Mouse (Mus musculus): ENCODE results near the gene Spns2. TPM values are rescaled to one million over a fixed set of nuclear protein-coding genes. Genes with fewer than 3 reads are reported as not detected.

The Spns2 gene
- polyA plus RNA-seq, 1 experiment from 2014 or later, result 19.8 TPM

- H3K9me3 ChIP-seq (ENCODE audit: control insufficient read depth), result no peaks in the 10 kb centered on the region
- H3K27ac ChIP-seq (ENCODE audit: low read depth, low read length), result peak overlapping the region; percentile 3; the same call in 1 of the 2 replicates
- peaks cover 16% of the 10 kb centered on the region; the same call in 1 of the 2 replicates for H3K36me3 ChIP-seq (ENCODE audit: control insufficient read depth, insufficient read depth)
- no peak for TF ChIP-seq CTCF (IDR thresholded peaks at IDR 0.05; ENCODE audit: low read depth)
- WGBS, result 64% methylated on average over 3 of the region's 3 CpGs
- no peak overlapping the region for H3K4me3 ChIP-seq (ENCODE audit: low read depth, low read length)
- no peak overlapping the region for H3K9ac ChIP-seq (ENCODE audit: low read depth, low read length)
- no peak for ATAC-seq
- no peaks in the 10 kb centered on the region for H3K4me1 ChIP-seq (replicated peaks; ENCODE audit: control insufficient read depth, insufficient read depth, low read length)
- H3K4me2 ChIP-seq (replicated peaks; ENCODE audit: low read depth), result no peak overlapping the region
- H3K27me3 ChIP-seq (replicated peaks; ENCODE audit: control insufficient read depth, insufficient read depth, low read length), result no peaks in the 10 kb centered on the region
These were observed 31.2 kb downstream of the Spns2 start for GRCm38 (mm10) chr11:72458502-72458901.

- Histone ChIP-seq H3K4me2 (replicated peaks; ENCODE audit: low read depth) (no peak overlapping the region), H3K36me3 (ENCODE audit: control insufficient read depth, insufficient read depth) (peaks cover 17% of the 10 kb centered on the region; the same call in 1 of the 2 replicates), H3K4me3 (ENCODE audit: low read depth, low read length) (no peak overlapping the region), H3K27ac (ENCODE audit: low read depth, low read length) (0 out of 2 replicates have a peak overlapping the region, but pooled peaks have one; percentile 3), H3K4me1 (replicated peaks; ENCODE audit: control insufficient read depth, insufficient read depth, low read length) (no peaks in the 10 kb centered on the region), H3K9me3 (ENCODE audit: control insufficient read depth) (no peaks in the 10 kb centered on the region), H3K27me3 (replicated peaks; ENCODE audit: control insufficient read depth, insufficient read depth, low read length) (no peaks in the 10 kb centered on the region), H3K9ac (ENCODE audit: low read depth, low read length) (no peak overlapping the region)
- ATAC-seq, result peak; percentile 32
- no peak for TF ChIP-seq CTCF (IDR thresholded peaks at IDR 0.05; ENCODE audit: low read depth)
- WGBS, result 52% methylated on average over 12 of the region's 12 CpGs
These were observed 31.7 kb downstream of the Spns2 start for GRCm38 (mm10) chr11:72457995-72458496.

- H3K4me1 ChIP-seq (replicated peaks; ENCODE audit: control insufficient read depth, insufficient read depth, low read length), result no peaks in the 10 kb centered on the region
- H3K9ac ChIP-seq (ENCODE audit: low read depth, low read length), result no peak overlapping the region
- ATAC-seq, result no peak
- no peak for TF ChIP-seq CTCF (IDR thresholded peaks at IDR 0.05; ENCODE audit: low read depth)
- no peak overlapping the region for H3K27ac ChIP-seq (ENCODE audit: low read depth, low read length)
- WGBS, result 72% methylated on average over 5 of the region's 5 CpGs
- no peaks in the 10 kb centered on the region for H3K27me3 ChIP-seq (replicated peaks; ENCODE audit: control insufficient read depth, insufficient read depth, low read length)
- no peak overlapping the region for H3K4me2 ChIP-seq (replicated peaks; ENCODE audit: low read depth)
- H3K36me3 ChIP-seq (ENCODE audit: control insufficient read depth, insufficient read depth), result peaks cover 36% of the 10 kb centered on the region
- H3K9me3 ChIP-seq (ENCODE audit: control insufficient read depth), result no peaks in the 10 kb centered on the region
- H3K4me3 ChIP-seq (ENCODE audit: low read depth, low read length), result no peak overlapping the region
These were observed 34.0 kb downstream of the Spns2 start for GRCm38 (mm10) chr11:72455694-72456093.

- 61% methylated on average over 15 of the region's 15 CpGs for WGBS
- no peak for TF ChIP-seq CTCF (IDR thresholded peaks at IDR 0.05; ENCODE audit: low read depth)
- Histone ChIP-seq H3K9me3 (ENCODE audit: control insufficient read depth) (no peaks in the 10 kb centered on the region), H3K27ac (ENCODE audit: low read depth, low read length) (no peak overlapping the region), H3K4me2 (replicated peaks; ENCODE audit: low read depth) (no peak overlapping the region), H3K36me3 (ENCODE audit: control insufficient read depth, insufficient read depth) (peaks cover 55% of the 10 kb centered on the region), H3K4me3 (ENCODE audit: low read depth, low read length) (no peak overlapping the region), H3K27me3 (replicated peaks; ENCODE audit: control insufficient read depth, insufficient read depth, low read length) (no peaks in the 10 kb centered on the region), H3K4me1 (replicated peaks; ENCODE audit: control insufficient read depth, insufficient read depth, low read length) (no peaks in the 10 kb centered on the region), H3K9ac (ENCODE audit: low read depth, low read length) (no peak overlapping the region)
- no peak for ATAC-seq
These were observed 36.4 kb downstream of the Spns2 start for GRCm38 (mm10) chr11:72453105-72453953.

- H3K4me1 ChIP-seq (replicated peaks; ENCODE audit: control insufficient read depth, insufficient read depth, low read length), result no peaks in the 10 kb centered on the region
- peaks cover 66% of the 10 kb centered on the region for H3K36me3 ChIP-seq (ENCODE audit: control insufficient read depth, insufficient read depth)
- H3K4me3 ChIP-seq (ENCODE audit: low read depth, low read length), result no peak overlapping the region
- no peaks in the 10 kb centered on the region for H3K27me3 ChIP-seq (replicated peaks; ENCODE audit: control insufficient read depth, insufficient read depth, low read length)
- no peak for TF ChIP-seq CTCF (IDR thresholded peaks at IDR 0.05; ENCODE audit: low read depth)
- H3K4me2 ChIP-seq (replicated peaks; ENCODE audit: low read depth), result no peak overlapping the region
- no peak for ATAC-seq
- H3K9ac ChIP-seq (ENCODE audit: low read depth, low read length), result no peak overlapping the region
- H3K27ac ChIP-seq (ENCODE audit: low read depth, low read length), result no peak overlapping the region
- WGBS, result 78% methylated on average over 3 of the region's 3 CpGs
- no peaks in the 10 kb centered on the region for H3K9me3 ChIP-seq (ENCODE audit: control insufficient read depth)
These were observed 37.5 kb downstream of the Spns2 start for GRCm38 (mm10) chr11:72452140-72452665.

GRCm38 (mm10) chr11:72447475-72447874 lies 42.2 kb downstream of the Spns2 start:
- Histone ChIP-seq H3K36me3 (ENCODE audit: control insufficient read depth, insufficient read depth) (peaks cover 100% of the 10 kb centered on the region), H3K9ac (ENCODE audit: low read depth, low read length) (no peak overlapping the region), H3K9me3 (ENCODE audit: control insufficient read depth) (no peaks in the 10 kb centered on the region), H3K4me2 (replicated peaks; ENCODE audit: low read depth) (no peak overlapping the region), H3K4me1 (replicated peaks; ENCODE audit: control insufficient read depth, insufficient read depth, low read length) (peaks cover under 1% of the 10 kb centered on the region; the same call in 1 of the 2 replicates), H3K27me3 (replicated peaks; ENCODE audit: control insufficient read depth, insufficient read depth, low read length) (no peaks in the 10 kb centered on the region), H3K27ac (ENCODE audit: low read depth, low read length) (no peak overlapping the region), H3K4me3 (ENCODE audit: low read depth, low read length) (no peak overlapping the region)
- 83% methylated on average over 8 of the region's 8 CpGs for WGBS
- no peak for ATAC-seq
- TF ChIP-seq CTCF (IDR thresholded peaks at IDR 0.05; ENCODE audit: low read depth), result peak; percentile 54

All from intestine, postnatal 0 days (tissue).